Mouse (Mus musculus) thymus, postnatal 36 days (tissue): Measurements from ENCODE around the gene Ceacam18.
A peak's percentile ranks its signal among the peaks of the same experiment; 100 is the strongest.
"Not testable (repeated sequence)": the region's sequence is repeated elsewhere in the genome, so short reads cannot be mapped to it uniquely, and the experiment has no call there.

Experiments used
- DNase-seq, 2 experiments: peaks; one replicate each; pipeline ENCODE4 v3.0.0; 2022; ENCODE audit warnings: mixed read lengths in 2 of 2

The Ceacam18 gene

DNA sequence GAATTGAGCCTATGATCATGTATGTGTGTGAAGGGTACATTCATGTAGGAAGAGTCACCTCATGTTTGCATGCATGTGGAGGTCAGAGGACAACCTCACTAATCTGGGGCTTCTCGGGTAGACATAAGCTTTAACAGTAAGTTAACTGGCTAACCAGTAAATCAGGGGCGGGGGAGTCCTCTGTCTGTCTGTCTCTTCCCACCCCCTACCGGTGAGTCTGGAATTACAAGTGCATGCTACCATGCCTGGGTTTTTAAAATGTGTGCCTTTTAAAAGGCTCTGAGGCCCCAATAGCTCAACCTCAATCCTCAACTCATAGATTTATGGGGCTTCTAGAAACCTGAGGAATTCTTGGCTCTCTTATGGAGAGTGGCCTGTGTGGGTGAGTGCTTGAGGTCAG, 34.1 kb downstream of the Ceacam18 start:
- DNase-seq = peak; percentile 18 to 24

DNA sequence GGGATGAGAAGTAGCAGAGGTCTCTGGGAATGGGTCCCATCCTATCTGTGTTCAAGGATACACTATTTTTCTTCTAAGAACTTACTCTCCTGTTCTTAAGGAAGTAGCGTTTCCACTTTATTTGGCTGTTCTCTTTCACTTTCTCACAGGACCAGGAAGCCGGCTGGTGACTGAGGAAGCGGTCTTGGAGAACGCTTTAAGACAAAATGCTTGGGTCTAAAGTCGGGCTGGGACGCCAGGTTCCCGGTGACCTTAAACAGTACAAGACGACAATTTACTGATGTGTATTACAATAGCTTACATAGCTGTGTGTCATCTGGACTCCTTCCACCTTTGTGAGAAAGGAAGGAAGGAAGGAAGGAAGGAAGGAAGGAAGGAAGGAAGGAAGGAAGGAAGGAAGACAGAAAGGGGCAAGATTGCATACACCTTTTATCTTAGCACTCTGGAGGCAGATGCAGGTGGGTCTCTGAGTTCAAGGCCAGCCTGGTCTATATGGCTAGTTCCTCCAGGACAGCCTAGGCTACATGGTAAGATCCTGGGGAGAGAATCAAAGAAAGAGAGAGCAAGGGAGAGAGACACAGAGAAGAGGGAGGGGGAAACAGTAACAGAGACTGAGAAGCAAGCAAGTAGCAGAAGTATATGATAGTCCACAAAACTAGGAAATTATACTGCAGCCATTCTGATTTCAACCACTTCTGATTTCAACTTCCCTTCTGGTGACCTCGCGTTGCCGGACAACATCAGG, 36.7 kb downstream of the Ceacam18 start:
- DNase-seq = no peak

DNA sequence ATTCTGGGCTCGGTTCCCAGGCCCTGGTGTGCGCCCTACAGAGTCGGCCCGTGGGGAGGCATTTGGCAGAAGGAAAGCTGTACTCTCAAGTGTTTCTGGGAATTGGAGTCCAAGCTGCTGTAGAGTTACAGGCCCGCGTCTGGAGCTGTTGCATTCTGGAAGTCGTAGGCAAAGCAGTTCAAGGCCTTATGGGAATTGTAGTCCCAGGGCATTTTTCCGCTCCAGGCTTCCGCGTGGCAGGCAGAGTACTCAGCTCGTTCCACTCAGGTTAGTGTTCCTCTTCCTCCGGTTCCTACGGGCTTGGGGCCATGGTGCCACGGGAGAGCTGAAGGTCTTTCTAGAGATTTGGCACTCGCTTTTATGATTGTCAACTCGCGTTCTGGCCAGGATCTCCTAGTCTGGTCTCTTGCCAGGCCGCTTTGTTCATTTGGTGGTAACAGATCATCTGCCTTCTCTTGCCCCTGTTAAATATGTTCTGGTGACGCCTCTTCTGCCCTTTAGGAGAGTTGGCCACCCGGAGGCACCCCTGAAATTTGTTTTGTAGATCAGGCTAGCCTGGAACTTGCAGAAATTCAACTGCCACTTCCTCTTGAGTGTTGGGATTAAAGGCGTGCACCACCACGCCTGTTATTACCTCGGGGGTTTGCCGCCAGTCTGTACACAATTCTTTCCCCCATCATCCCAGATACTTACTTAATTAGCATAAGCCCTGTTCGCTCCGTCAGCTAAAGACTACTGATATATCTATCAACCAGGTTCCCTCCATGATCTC, 37.5 kb downstream of the Ceacam18 start, which contains the start of gene Ctu1:
Ctu1 (plus strand) TSS at position 208 of the 772 bp plus-strand sequence.
- peak; percentile 80 to 87 for DNase-seq

DNA sequence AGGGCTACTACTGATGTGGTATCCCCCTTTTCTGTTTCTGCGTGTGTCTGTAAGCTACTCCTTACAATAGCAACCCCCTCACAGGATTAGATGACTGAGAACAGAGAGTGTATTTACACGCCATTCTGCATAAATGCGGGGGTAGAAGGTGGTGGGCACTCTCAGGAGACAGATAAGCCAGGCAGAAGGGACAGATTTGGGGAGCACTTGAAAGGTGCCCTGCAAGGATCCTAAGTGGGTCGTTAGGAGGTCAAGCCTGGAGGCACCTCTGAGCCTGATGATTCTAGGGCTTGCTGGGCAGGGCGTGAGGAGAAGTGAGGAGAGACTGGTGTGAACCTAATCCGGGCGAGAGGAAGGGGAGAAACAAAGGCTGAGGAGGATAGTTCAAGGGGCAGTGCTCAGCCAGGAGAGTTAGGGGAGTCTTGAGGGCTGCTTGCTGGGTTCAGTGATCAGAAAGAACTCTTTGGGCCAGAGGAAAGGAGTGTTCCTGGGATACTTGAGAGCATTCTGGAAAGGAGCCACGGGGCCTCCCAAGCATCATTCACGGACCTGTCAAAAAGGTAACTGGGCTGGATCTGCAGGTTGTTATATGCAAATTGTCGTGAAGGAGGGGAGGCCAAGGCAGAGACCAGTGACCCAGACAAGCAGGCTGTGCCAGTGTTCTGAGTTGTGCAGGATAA, 38.2 kb downstream of the Ceacam18 start:
- no peak for DNase-seq

DNA sequence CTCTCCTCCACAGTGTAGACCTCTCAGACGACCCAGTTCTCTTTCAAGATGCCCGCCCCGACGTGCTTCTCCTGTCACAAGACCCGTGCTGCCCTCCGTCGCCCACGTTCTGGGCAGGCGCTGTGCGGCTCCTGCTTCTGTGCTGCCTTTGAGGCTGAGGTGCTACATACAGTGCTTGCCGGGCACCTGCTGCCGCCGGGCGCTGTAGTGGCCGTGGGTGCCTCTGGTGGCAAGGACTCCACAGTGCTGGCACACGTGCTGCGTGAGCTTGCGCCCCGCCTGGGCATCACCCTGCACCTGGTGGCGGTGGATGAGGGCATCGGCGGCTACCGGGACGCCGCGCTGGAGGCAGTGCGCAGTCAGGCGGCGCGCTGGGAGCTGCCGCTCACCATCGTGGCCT, 40.6 kb downstream of the Ceacam18 start:
- no peak for DNase-seq

DNA sequence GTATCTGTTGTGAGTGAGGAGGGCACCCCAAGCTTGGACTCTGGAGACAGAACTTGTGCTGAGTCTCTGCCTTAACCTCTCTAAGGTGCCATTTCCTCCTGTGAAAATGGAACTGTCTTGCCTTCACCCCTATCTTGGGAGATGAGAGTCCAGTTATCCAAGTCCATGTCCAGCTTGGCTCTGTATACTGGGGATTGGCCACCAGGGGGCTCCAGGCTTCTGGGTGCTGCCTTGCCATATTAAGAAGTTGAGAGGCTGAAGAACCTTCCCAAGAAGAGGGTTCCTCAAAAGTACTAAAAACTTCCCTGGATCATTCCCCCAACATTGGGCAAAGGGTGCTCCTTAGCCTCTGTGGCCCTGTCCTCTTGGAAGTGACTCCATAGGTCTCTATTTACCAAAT, 44.0 kb downstream of the Ceacam18 start:
- peak; percentile 17 to 31 for DNase-seq

DNA sequence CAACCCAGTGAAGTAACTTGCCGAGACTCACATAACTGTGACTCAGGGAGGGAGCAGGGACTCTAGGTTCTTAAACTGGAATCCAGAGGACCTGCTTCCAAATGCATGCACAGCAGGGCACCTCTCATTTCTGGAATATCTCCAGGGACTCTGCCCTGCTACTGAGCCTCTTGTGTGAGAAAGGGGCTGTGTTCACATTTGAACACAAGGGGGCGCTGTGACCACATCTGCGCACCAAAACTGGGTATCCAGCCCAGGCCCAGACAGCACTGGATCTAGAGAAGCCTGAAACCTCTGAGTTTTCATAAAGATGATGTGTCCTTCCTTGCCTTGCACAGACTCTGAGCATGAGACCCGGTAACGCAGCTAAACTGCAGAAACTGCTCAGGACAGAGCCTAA, 46.5 kb downstream of the Ceacam18 start:
- peak; percentile 25 to 41 for DNase-seq

DNA sequence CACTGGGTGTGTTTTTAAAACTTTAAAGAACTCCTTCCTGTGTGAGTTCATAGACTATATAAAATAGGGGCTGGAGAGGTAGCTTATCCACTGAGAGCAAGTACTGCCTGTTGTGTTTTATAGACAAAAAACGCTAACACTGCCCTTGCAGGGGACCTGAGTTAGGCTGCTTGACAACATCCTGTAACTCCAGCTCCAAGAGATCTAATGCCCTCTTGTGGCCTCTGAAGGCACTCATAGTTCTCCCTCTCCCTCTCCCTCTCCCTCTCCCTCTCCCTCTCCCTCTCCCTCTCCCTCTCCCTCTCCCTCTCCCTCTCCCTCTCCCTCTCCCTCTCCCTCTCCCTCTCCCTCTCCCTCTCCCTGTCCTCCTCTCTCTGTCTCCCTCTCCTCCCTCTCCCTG, 48.0 kb downstream of the Ceacam18 start:
- not testable (repeated sequence) for DNase-seq

DNA sequence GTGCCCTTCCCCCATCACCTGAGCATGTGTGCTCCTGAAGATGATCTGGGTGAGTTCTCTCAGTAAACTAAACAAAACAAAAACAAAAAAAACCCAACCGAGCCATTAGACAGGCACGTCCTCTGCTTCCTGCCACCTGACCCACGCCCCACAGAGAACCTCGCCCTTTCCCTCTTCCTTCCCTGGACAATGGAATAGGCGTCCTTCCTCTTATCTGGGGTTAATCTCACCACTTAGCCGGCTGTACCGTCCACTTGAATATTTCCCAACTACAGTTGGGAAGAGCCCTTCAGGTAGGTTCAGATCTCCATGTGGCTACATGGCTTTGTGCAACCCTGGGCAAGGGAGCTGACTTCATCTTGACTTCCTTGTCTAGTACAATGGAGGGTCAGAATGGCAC, 50.6 kb downstream of the Ceacam18 start:
- no peak for DNase-seq

DNA sequence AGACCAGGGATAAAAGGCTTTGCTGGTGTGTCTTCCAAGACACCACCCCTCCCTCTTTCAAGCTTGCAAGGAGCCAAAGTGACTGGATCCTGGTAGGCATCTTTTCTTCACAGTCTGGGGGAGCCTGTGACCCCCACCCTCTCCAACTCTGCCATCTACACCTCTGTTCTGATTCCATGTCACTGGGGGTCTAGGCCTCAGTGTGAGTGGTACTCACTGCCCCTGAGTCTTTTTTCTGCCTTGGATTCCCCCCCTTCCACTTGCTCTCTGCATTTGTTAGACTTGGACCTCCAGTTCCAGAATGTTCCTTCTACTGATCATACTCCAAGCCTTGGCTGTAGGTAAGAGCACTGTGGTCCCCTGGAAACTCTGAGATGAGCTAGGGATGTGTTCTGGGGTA, 55.6 kb downstream of the Ceacam18 start, which contains the start of gene Klk14:
Klk14 (plus strand) TSS at position 301 of the 400 bp plus-strand sequence.
- no peak for DNase-seq
